Mouse (Mus musculus) midbrain, postnatal 0 days (tissue): Measurements from ENCODE around the gene Dennd1a. TPM values are rescaled to one million over a fixed set of nuclear protein-coding genes. Genes with fewer than 3 reads are reported as not detected.

Experiments used
- ATAC-seq: fragments of 200-750 bp; cut with Nextera tagmentation; 2 replicates; pipeline ENCODE4 v1.8.0; 2017; ENCODE audit warnings: moderate number of reproducible peaks, mild to moderate bottlenecking, moderate TSS enrichment, moderate library complexity; ENCODE audit not compliant: low FRiP score
- DNase-seq: peaks from one replicate; pipeline ENCODE4 v3.0.0-alpha.2; 2015; ENCODE audit warnings: low spot score
- H3K27ac ChIP-seq: fragments of 300-500 bp; sonication (generic); 2 replicates; pipeline ENCODE4 v1.5.1; 2014; ENCODE audit warnings: low read depth, mild to moderate bottlenecking, low read length, mixed read lengths
- H3K27me3 ChIP-seq: fragments of 300-500 bp; sonication (generic); 2 replicates; pipeline ENCODE4 v1.6.1; 2014; ENCODE audit warnings: low read length, control low read depth, mixed read lengths; ENCODE audit not compliant: insufficient read depth
- H3K36me3 ChIP-seq: fragments of 300-500 bp; sonication (generic); 2 replicates; pipeline ENCODE4 v1.6.1; 2014; ENCODE audit warnings: low read length, control low read depth, mixed read lengths; ENCODE audit not compliant: insufficient read depth
- H3K4me1 ChIP-seq: fragments of 300-500 bp; sonication (generic); 2 replicates; pipeline ENCODE4 v1.6.1; 2014; ENCODE audit warnings: mild to moderate bottlenecking, control low read depth, antibody characterized with exemption, low read length, mixed read lengths; ENCODE audit not compliant: insufficient read depth
- H3K4me2 ChIP-seq: fragments of 300-500 bp; sonication (generic); 2 replicates; pipeline ENCODE4 v1.6.1; 2014; ENCODE audit warnings: low read depth, mild to moderate bottlenecking, low read length, mixed read lengths; ENCODE audit not compliant: poor library complexity, severe bottlenecking
- H3K4me3 ChIP-seq: fragments of 300-500 bp; sonication (generic); 2 replicates; pipeline ENCODE4 v1.5.1; 2014; ENCODE audit warnings: low read depth, mild to moderate bottlenecking, low read length, moderate library complexity
- H3K9ac ChIP-seq: fragments of 300-500 bp; sonication (generic); replicated peaks from 2 replicates; pipeline ENCODE4 v1.6.1; 2014; ENCODE audit warnings: mild to moderate bottlenecking, low read length, moderate library complexity, mixed read lengths; ENCODE audit not compliant: poor library complexity, severe bottlenecking
- H3K9me3 ChIP-seq: fragments of 300-500 bp; sonication (generic); 2 replicates; pipeline ENCODE4 v1.6.1; 2016; ENCODE audit warnings: low read length, control low read depth
- CTCF ChIP-seq: IDR thresholded peaks from 2 replicates; pipeline ENCODE4 v1.5.1; 2016; ENCODE audit warnings: antibody characterized with exemption, mild to moderate bottlenecking
- WGBS: fragments of 180-500 bp; shearing (Covaris S2); extraction: QIAGEN DNeasy Blood & Tissue Kit; methylation state at CpG from one replicate; pipeline ENCODE4 v1.1.7; 2014; 5-methylcytosine and 5-hydroxymethylcytosine counted together
- polyA plus RNA-seq: library from polyadenylated mRNA; unstranded; fragments of >200 nt; fragmentation: Nextera tagmentation; extraction: Ambion mirVana; gene quantifications from 2 replicates; pipeline ENCODE4 v1.2.1, GENCODE M21; 2015
- total RNA-seq: library from RNA; depleted of rRNA; stranded (reverse); fragments of >200 nt; gene quantifications from 2 replicates; pipeline ENCODE4 v1.2.3, GENCODE M21; 2014

The Dennd1a gene
- total and polyA plus RNA-seq, 2 experiments from 2014 or later = 15.9 to 51.1 TPM

GRCm38 (mm10) chr2:38142210-38142609 lies 145.0 kb downstream of the Dennd1a start:
- 56% methylated on average over 2 of the region's 2 CpGs for WGBS
- ATAC-seq (no peak), DNase-seq (no peak)
- H3K9me3 ChIP-seq = no peaks in the 10 kb centered on the region
- H3K27ac ChIP-seq = no peak overlapping the region
- no peaks in the 10 kb centered on the region for H3K36me3 ChIP-seq
- no peak overlapping the region for H3K4me2 ChIP-seq
- peaks cover 5% of the 10 kb centered on the region; the same call in 1 of the 2 replicates for H3K4me1 ChIP-seq
- no peaks in the 10 kb centered on the region for H3K27me3 ChIP-seq
- no peak overlapping the region for H3K9ac ChIP-seq
- TF ChIP-seq CTCF = no peak
- H3K4me3 ChIP-seq = no peak overlapping the region

GRCm38 (mm10) chr2:38139536-38139935 lies 147.7 kb downstream of the Dennd1a start:
- ATAC-seq (no peak), DNase-seq (no peak)
- no peak overlapping the region for H3K4me2 ChIP-seq
- H3K9ac ChIP-seq = no peak overlapping the region
- no peak for TF ChIP-seq CTCF
- H3K36me3 ChIP-seq = no peaks in the 10 kb centered on the region
- WGBS = 56% methylated on average over 3 of the region's 3 CpGs
- no peaks in the 10 kb centered on the region for H3K27me3 ChIP-seq
- no peaks in the 10 kb centered on the region for H3K9me3 ChIP-seq
- no peak overlapping the region for H3K4me3 ChIP-seq
- no peak overlapping the region for H3K27ac ChIP-seq
- peaks cover 5% of the 10 kb centered on the region; the same call in 1 of the 2 replicates for H3K4me1 ChIP-seq

GRCm38 (mm10) chr2:38137086-38137485 lies 150.1 kb downstream of the Dennd1a start:
- WGBS = 22% methylated on average over 5 of the region's 5 CpGs
- DNase-seq = peak; percentile 83
- Histone ChIP-seq H3K4me3 (no peak overlapping the region), H3K4me1 (no peaks in the 10 kb centered on the region), H3K27me3 (no peaks in the 10 kb centered on the region), H3K36me3 (no peaks in the 10 kb centered on the region), H3K9me3 (no peaks in the 10 kb centered on the region), H3K27ac (no peak overlapping the region), H3K9ac (no peak overlapping the region), H3K4me2 (no peak overlapping the region)
- no peak for ATAC-seq
- TF ChIP-seq CTCF = no peak

GRCm38 (mm10) chr2:38135427-38135826 lies 151.8 kb downstream of the Dennd1a start:
- no peak for TF ChIP-seq CTCF
- H3K27ac ChIP-seq = no peak overlapping the region
- H3K4me2 ChIP-seq = no peak overlapping the region
- H3K4me3 ChIP-seq = no peak overlapping the region
- peak; percentile 70 for DNase-seq
- no peak for ATAC-seq
- no peaks in the 10 kb centered on the region for H3K36me3 ChIP-seq
- no peaks in the 10 kb centered on the region for H3K27me3 ChIP-seq
- H3K4me1 ChIP-seq = no peaks in the 10 kb centered on the region
- H3K9ac ChIP-seq = no peak overlapping the region
- 51% methylated on average over 3 of the region's 3 CpGs for WGBS
- H3K9me3 ChIP-seq = no peaks in the 10 kb centered on the region

- TF ChIP-seq CTCF = no peak
- DNase-seq (no peak), ATAC-seq (no peak)
- Histone ChIP-seq H3K27me3 (no peaks in the 10 kb centered on the region), H3K4me2 (no peak overlapping the region), H3K27ac (no peak overlapping the region), H3K9me3 (no peaks in the 10 kb centered on the region), H3K4me3 (no peak overlapping the region), H3K4me1 (no peaks in the 10 kb centered on the region), H3K36me3 (no peaks in the 10 kb centered on the region), H3K9ac (no peak overlapping the region)
- 86% methylated on average over 5 of the region's 5 CpGs for WGBS
Measured at GRCm38 (mm10) chr2:38133036-38133825, 154.0 kb downstream of the Dennd1a start.

GRCm38 (mm10) chr2:38132233-38132822 lies 154.9 kb downstream of the Dennd1a start:
- H3K9me3 ChIP-seq = no peaks in the 10 kb centered on the region
- no peak for ATAC-seq
- no peak for DNase-seq
- H3K27ac ChIP-seq = no peak overlapping the region
- H3K9ac ChIP-seq = no peak overlapping the region
- no peaks in the 10 kb centered on the region for H3K4me1 ChIP-seq
- no peaks in the 10 kb centered on the region for H3K27me3 ChIP-seq
- no peak for TF ChIP-seq CTCF
- no peak overlapping the region for H3K4me2 ChIP-seq
- no peaks in the 10 kb centered on the region for H3K36me3 ChIP-seq
- H3K4me3 ChIP-seq = no peak overlapping the region
- WGBS = 82% methylated on average over 1 of the region's 1 CpGs
